In the genomic region with DNA sequence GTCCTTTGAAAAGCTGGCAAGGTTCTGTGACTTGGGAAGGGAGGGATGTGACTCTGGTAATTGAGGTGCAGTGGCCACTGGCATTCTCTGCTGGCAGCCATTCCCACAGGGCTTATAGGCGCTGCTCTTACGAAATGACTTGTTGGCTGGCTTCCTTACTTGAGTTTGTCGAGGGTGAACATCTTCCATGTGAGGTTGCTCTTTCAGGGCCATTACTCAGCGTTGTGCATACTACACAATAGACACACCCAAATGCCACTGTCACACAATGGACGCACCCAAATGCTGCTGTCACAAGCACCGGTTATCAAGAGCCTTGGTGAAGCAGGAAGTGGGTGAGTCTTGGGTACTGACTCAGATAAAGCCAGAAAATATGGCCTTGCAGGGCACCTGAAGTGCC, we compare ENCODE assay signal across 10 mouse cellular contexts. TPM values are rescaled to one million over a fixed set of nuclear protein-coding genes. Genes with fewer than 3 reads are reported as not detected.
DNase-seq lines count a peak whose midpoint lies in the region; ATAC-seq and TF ChIP-seq lines count a peak whose summit lies in the region.
"Had no signal": no experiment of that assay in that cellular context is flagged by ENCODE, and none has a peak within 500 bp of the region (broad histone marks: within the 10 kb centered on the region; RNA-seq: fewer than 3 reads in every experiment).

No protein-coding gene starts in this region.

- DNase-seq in limb, embryonic 10.5 days (ENCODE audit: low spot score): no peak
- peak; percentile 67 for DNase-seq in NIH3T3 (ENCODE audit: low read depth)
- DNase-seq in liver, embryonic 11.5 days (ENCODE audit: low spot score): no peak
- no peak for DNase-seq in testis, postnatal 10 days (ENCODE audit: low spot score)
- no peak for DNase-seq in right cerebral cortex, postnatal 4 days

- no peak for ATAC-seq in limb, embryonic 15.5 days (ENCODE audit: insufficient number of reproducible peaks, low FRiP score, low TSS enrichment, low read depth)
- ATAC-seq in liver, embryonic 11.5 days (replicated peaks; ENCODE audit: low FRiP score): peak; percentile 75

- H3K9me3 ChIP-seq in limb, embryonic 15.5 days: no peaks in the 10 kb centered on the region
- H3K9me3 ChIP-seq in limb, embryonic 10.5 days (replicated peaks): no peaks in the 10 kb centered on the region
- no peaks in the 10 kb centered on the region for H3K9me3 ChIP-seq in liver, embryonic 11.5 days (ENCODE audit: control insufficient read depth, low read length)
- H3K9me3 ChIP-seq: hindbrain, embryonic 12.5 days; neural tube, embryonic 12.5 days had no signal

- TF ChIP-seq CTCF in small intestine, adult 2 months (IDR thresholded peaks at IDR 0.05; ENCODE audit: extremely low read depth, insufficient read length, insufficient replicate concordance, low read depth, low read length): no peak

- H3K36me3 ChIP-seq in limb, embryonic 15.5 days: no peaks in the 10 kb centered on the region
- no peaks in the 10 kb centered on the region for H3K36me3 ChIP-seq in limb, embryonic 10.5 days
- H3K36me3 ChIP-seq in liver, embryonic 11.5 days (ENCODE audit: control insufficient read depth, insufficient read depth, low read length): peaks cover 2% of the 10 kb centered on the region; the same call in 1 of the 2 replicates
- H3K36me3 ChIP-seq in small intestine, adult 2 months (ENCODE audit: control insufficient read depth, insufficient read depth, low read length): no peaks in the 10 kb centered on the region
- H3K36me3 ChIP-seq: hindbrain, embryonic 12.5 days; neural tube, embryonic 12.5 days had no signal

- TF ChIP-seq POLR2A in small intestine, adult 2 months (IDR thresholded peaks at IDR 0.05; ENCODE audit: low read depth, low read length): no peak

- WGBS in limb, embryonic 15.5 days: 72% methylated on average over 6 of the region's 6 CpGs
- 89% methylated on average over 6 of the region's 6 CpGs for WGBS in limb, embryonic 10.5 days
- 56% methylated on average over 6 of the region's 6 CpGs for WGBS in liver, embryonic 11.5 days
- WGBS in small intestine, adult 2 months: 16% methylated on average over 6 of the region's 6 CpGs

- H3K9ac ChIP-seq in limb, embryonic 15.5 days: no peak overlapping the region
- no peak overlapping the region for H3K9ac ChIP-seq in liver, embryonic 11.5 days (ENCODE audit: low read depth, low read length)
- H3K9ac ChIP-seq: hindbrain, embryonic 12.5 days; neural tube, embryonic 12.5 days had no signal

- peaks cover 14% of the 10 kb centered on the region for H3K4me1 ChIP-seq in limb, embryonic 15.5 days
- peaks cover 11% of the 10 kb centered on the region for H3K4me1 ChIP-seq in limb, embryonic 10.5 days
- H3K4me1 ChIP-seq in liver, embryonic 11.5 days (replicated peaks; ENCODE audit: control insufficient read depth, insufficient read depth, low read length): peaks cover 20% of the 10 kb centered on the region
- peaks cover 19% of the 10 kb centered on the region for H3K4me1 ChIP-seq in small intestine, adult 2 months (ENCODE audit: control insufficient read depth, insufficient read depth, insufficient read length, low read length)
- H3K4me1 ChIP-seq: hindbrain, embryonic 12.5 days; neural tube, embryonic 12.5 days had no signal

- no peak overlapping the region for H3K4me3 ChIP-seq in limb, embryonic 15.5 days
- no peak overlapping the region for H3K4me3 ChIP-seq in limb, embryonic 10.5 days
- H3K4me3 ChIP-seq in liver, embryonic 11.5 days (ENCODE audit: low read depth, low read length): no peak overlapping the region
- no peak overlapping the region for H3K4me3 ChIP-seq in small intestine, adult 2 months (ENCODE audit: low read depth, low read length)
- H3K4me3 ChIP-seq: hindbrain, embryonic 12.5 days; left cerebral cortex, adult 2 months; neural tube, embryonic 12.5 days had no signal

- H3K27me3 ChIP-seq in limb, embryonic 15.5 days: no peaks in the 10 kb centered on the region
- no peaks in the 10 kb centered on the region for H3K27me3 ChIP-seq in limb, embryonic 10.5 days (ENCODE audit: low read depth, poor library complexity, severe bottlenecking)
- H3K27me3 ChIP-seq in liver, embryonic 11.5 days (replicated peaks; ENCODE audit: control insufficient read depth, insufficient read depth, low read length): no peaks in the 10 kb centered on the region
- H3K27me3 ChIP-seq in small intestine, adult 2 months (ENCODE audit: control insufficient read depth, insufficient read depth, low read length): no peaks in the 10 kb centered on the region
- H3K27me3 ChIP-seq: hindbrain, embryonic 12.5 days; neural tube, embryonic 12.5 days had no signal

- peak overlapping the region; percentile 27 for H3K27ac ChIP-seq in limb, embryonic 15.5 days
- H3K27ac ChIP-seq in limb, embryonic 10.5 days: no peak overlapping the region
- H3K27ac ChIP-seq in liver, embryonic 11.5 days (ENCODE audit: low read depth, low read length): no peak overlapping the region
- peak overlapping the region; percentile 27 for H3K27ac ChIP-seq in small intestine, adult 2 months (ENCODE audit: insufficient read depth, low read depth, low read length)
- H3K27ac ChIP-seq: hindbrain, embryonic 12.5 days; left cerebral cortex, adult 2 months; neural tube, embryonic 12.5 days had no signal

- no peak overlapping the region for H3K4me2 ChIP-seq in limb, embryonic 15.5 days
- peak overlapping the region; percentile 33 for H3K4me2 ChIP-seq in liver, embryonic 11.5 days
- H3K4me2 ChIP-seq: hindbrain, embryonic 12.5 days; neural tube, embryonic 12.5 days had no signal

RNA-seq across cellular contexts. Expression of a gene that starts 22.8 kb away (rescaled TPM):
- polyA plus RNA-seq in limb, embryonic 15.5 days (2015; fragmentation: Nextera tagmentation; extraction: Ambion mirVana): 13.0 and 13.3 TPM in 2 replicates
- polyA plus RNA-seq in limb, embryonic 10.5 days (2016; fragmentation: Nextera tagmentation; extraction: Ambion mirVana): 9.6 and 11.4 TPM in 2 replicates
- polyA plus RNA-seq in liver, embryonic 11.5 days (2014; fragmentation: Nextera tagmentation; extraction: Ambion mirVana): 8.4 and 8.7 TPM in 2 replicates
- 4.4 and 8.9 TPM in 2 replicates for polyA plus RNA-seq in small intestine, adult 2 months (2012; rRNA removed)

Comparison
In these comparisons a context has a peak if more than half of its experiments do, and no peak if none do; other contexts are left out.
1. H3K27ac ChIP-seq: peak in limb, embryonic 15.5 days (single experiment) and small intestine, adult 2 months (single experiment); none in limb, embryonic 10.5 days (single experiment) and liver, embryonic 11.5 days (single experiment).